Mouse (Mus musculus) CH12.LX (cell line): ENCODE measurements around the gene Ppp2r5e.

Experiments
- CTCF ChIP-seq, 2 experiments: IDR thresholded peaks in 1 of 2; conservative IDR thresholded peaks in 1 of 2; 2 replicates each; pipeline ENCODE4 v1.5.1; 2011 to 2012; ENCODE audit warnings: low read depth in 2 of 2, low read length in 2 of 2, improper control_type of control experiment in 1 of 2, inconsistent platforms in 1 of 2, mild to moderate bottlenecking in 1 of 2, moderate library complexity in 1 of 2
- EP300 ChIP-seq: IDR thresholded peaks from 2 replicates; pipeline ENCODE4 v1.6.1; 2011; ENCODE audit warnings: low read length, improper control_type of control experiment
- ETS1 ChIP-seq: conservative IDR thresholded peaks from 2 replicates; pipeline ENCODE4 v1.6.1; 2012; ENCODE audit warnings: low read depth, mild to moderate bottlenecking, inconsistent platforms, low read length, improper control_type of control experiment, moderate library complexity
- HCFC1 ChIP-seq: IDR thresholded peaks from 2 replicates; pipeline ENCODE4 v1.6.1; 2012; ENCODE audit warnings: low read depth, mild to moderate bottlenecking, inconsistent platforms, low read length, improper control_type of control experiment
- KAT2A ChIP-seq: IDR thresholded peaks from 2 replicates; pipeline ENCODE4 v1.6.1; 2012; ENCODE audit warnings: low read length, improper control_type of control experiment, inconsistent platforms; ENCODE audit not compliant: insufficient replicate concordance
- MAFK ChIP-seq: IDR thresholded peaks from 2 replicates; pipeline ENCODE4 v1.6.1; 2011; ENCODE audit warnings: low read length, improper control_type of control experiment; ENCODE audit not compliant: insufficient replicate concordance
- MAX ChIP-seq: IDR thresholded peaks from 2 replicates; pipeline ENCODE4 v1.6.1; 2011; ENCODE audit warnings: low read length, improper control_type of control experiment
- MEF2A ChIP-seq: IDR thresholded peaks from 2 replicates; pipeline ENCODE4 v1.6.1; 2014; ENCODE audit warnings: low read depth, mild to moderate bottlenecking, inconsistent platforms, low read length, improper control_type of control experiment, borderline replicate concordance
- NRF1 ChIP-seq: IDR thresholded peaks from 2 replicates; pipeline ENCODE4 v1.6.1; 2014; ENCODE audit warnings: low read depth, mild to moderate bottlenecking, inconsistent platforms, low read length, improper control_type of control experiment, moderate library complexity
- POLR2A ChIP-seq: IDR thresholded peaks from 2 replicates; pipeline ENCODE4 v1.6.1; 2011; ENCODE audit warnings: low read depth, mild to moderate bottlenecking, improper control_type of control experiment, low read length
- SIN3A ChIP-seq: IDR thresholded peaks from 2 replicates; pipeline ENCODE4 v1.6.1; 2012; ENCODE audit warnings: low read length, improper control_type of control experiment, inconsistent platforms
- USF1 ChIP-seq: IDR thresholded peaks from 2 replicates; pipeline ENCODE4 v1.6.1; 2014; ENCODE audit warnings: low read depth, mild to moderate bottlenecking, inconsistent platforms, low read length, improper control_type of control experiment

- TF ChIP-seq CTCF (conservative IDR thresholded peaks at IDR 0.05 in 1 of 2, IDR thresholded peaks at IDR 0.05 in 1 of 2; ENCODE audit: low read depth in 2 of 2, low read length in 2 of 2) (no peak), MEF2A (no peak), MAX (no peak), NRF1 (no peak), HCFC1 (no peak), MAFK (no peak), ETS1 (no peak), POLR2A (no peak), EP300 (no peak), KAT2A (no peak), USF1 (no peak), SIN3A (no peak)
Measured at GRCm38 (mm10) chr12:75570138-75570537, 25.9 kb downstream of the Ppp2r5e start.
